Mouse (Mus musculus) myocyte (in vitro differentiated cells): ENCODE results near the gene Arid1b.
A peak's percentile ranks its signal among the peaks of the same experiment; 100 is the strongest.

ENCODE experiments used
- E2F4 ChIP-seq: IDR thresholded peaks from one replicate; pipeline ENCODE4 v1.6.1; 2011; ENCODE audit warnings: mild to moderate bottlenecking, control low read depth, moderate library complexity; ENCODE audit not compliant: insufficient read depth
- MAX ChIP-seq: IDR thresholded peaks from one replicate; pipeline ENCODE4 v1.6.1; 2011; ENCODE audit warnings: low read depth, mild to moderate bottlenecking, control low read depth
- MYOG ChIP-seq, 3 experiments: IDR thresholded peaks; one replicate each; pipeline ENCODE4 v1.6.1; 2011; ENCODE audit warnings: control low read depth in 2 of 3, low read depth in 2 of 3, mild to moderate bottlenecking in 2 of 3; ENCODE audit not compliant: insufficient read length in 2 of 3, control insufficient read depth in 1 of 3, insufficient read depth in 1 of 3
- POLR2A ChIP-seq: IDR thresholded peaks from one replicate; pipeline ENCODE4 v1.6.1; 2011; ENCODE audit warnings: low read depth, mild to moderate bottlenecking, control low read depth, moderate library complexity; ENCODE audit not compliant: insufficient read length
- POLR2AphosphoS2 ChIP-seq: IDR thresholded peaks from one replicate; pipeline ENCODE4 v1.6.1; 2011; ENCODE audit warnings: low read depth, control low read depth; ENCODE audit not compliant: insufficient read length
- TCF12 ChIP-seq: IDR thresholded peaks from one replicate; pipeline ENCODE4 v1.6.1; 2011; ENCODE audit warnings: mild to moderate bottlenecking, control low read depth; ENCODE audit not compliant: poor library complexity, insufficient read depth, severe bottlenecking

- peak in 2 of 3 experiments; percentile 28 to 85 for TF ChIP-seq MYOG (IDR thresholded peaks at IDR 0.05; ENCODE audit: control insufficient read depth in 1 of 3, insufficient read depth in 1 of 3, insufficient read length in 2 of 3, low read depth in 2 of 3)
- no peak for TF ChIP-seq POLR2A
- TF ChIP-seq E2F4: no peak
- no peak for TF ChIP-seq MAX
- no peak for TF ChIP-seq TCF12
- TF ChIP-seq POLR2AphosphoS2: no peak
These were observed 304.9 kb downstream of the Arid1b start for GRCm38 (mm10) chr17:5298891-5299559.
